Mouse (Mus musculus) MEL-GATA-1-ER (cell line): ENCODE data around the gene Mei4.

ENCODE experiments used
- DNase-seq: peaks from one replicate; pipeline ENCODE4 v3.0.0-alpha.2; 2012; ENCODE audit warnings: low read depth; ENCODE audit errors: extremely low read depth

Gene Mei4

DNA sequence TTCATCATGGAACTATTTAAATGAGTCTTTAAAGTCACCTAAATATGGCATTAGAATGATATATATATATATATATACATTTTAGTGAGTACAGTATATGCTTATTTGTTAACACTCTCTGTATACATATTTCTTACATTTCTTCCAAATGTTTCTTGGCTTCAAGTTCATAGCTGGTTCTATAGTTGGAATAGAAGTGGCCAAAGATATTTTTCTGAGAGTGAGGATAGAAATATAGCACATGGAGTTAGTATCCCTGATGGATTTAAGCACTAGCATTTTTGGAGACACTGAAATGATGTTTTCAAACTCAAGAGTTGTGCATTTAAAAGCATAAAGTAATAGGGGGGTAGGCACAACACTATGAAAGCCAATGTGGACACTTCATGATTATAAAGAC is 272.6 kb downstream of the Mei4 start:
- no peak for DNase-seq

DNA sequence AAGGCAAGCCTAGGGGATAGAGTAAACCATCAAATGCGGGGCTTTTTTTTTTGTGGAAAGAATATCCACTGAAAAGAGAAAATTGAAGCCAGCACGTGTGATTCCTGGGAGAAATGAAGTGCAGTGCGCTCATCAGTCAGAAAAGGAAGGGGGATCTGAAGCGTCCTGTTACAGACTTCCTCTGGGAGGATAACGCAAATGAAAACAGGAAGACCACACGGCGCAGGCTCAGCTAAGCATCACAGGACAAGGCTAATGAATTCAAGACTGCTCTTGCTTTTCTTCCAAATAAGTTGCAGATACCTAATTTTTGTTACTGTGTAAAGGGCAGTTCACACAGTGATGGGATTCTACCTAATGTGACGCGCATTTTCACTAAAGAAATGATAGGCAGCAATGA is 296.7 kb downstream of the Mei4 start:
- no peak for DNase-seq

DNA sequence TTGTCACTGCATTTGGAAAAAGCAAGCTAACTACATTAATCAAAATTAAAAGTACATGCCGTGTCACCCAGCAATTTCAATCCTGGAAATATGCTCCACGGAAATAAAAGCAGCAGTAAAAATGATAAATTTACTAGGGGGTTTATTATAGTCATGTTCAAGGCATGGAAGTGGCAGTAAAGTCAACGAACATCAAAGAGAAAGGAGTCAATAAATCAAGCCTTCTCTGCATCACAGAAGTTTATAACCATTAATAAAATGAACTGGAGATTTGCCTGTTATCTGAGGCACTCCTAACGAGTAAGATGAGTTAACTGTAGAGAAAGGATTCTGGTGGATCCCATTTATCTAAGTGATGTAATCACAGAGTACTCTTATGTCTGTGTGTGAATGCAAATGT is 298.9 kb downstream of the Mei4 start:
- DNase-seq: no peak

DNA sequence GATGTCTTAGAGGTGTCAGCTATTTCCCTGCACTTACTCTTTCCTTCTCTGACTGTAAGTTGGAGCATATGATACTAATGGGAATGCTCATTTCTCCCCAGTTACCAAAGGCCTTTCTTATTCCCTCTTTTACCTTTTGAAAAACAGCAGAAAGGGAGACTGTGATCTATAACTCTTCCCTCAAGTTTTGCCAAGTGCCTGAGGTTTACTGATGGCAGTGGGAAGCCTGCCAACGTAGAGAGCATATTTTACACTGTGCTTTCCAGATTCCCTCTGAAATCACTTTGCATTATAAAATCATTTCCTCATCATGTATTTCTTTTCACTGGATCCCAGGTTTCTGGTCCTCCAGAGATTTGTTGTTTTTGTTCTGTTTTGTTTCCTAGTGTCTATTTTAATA is 354.5 kb downstream of the Mei4 start:
- DNase-seq: no peak

DNA sequence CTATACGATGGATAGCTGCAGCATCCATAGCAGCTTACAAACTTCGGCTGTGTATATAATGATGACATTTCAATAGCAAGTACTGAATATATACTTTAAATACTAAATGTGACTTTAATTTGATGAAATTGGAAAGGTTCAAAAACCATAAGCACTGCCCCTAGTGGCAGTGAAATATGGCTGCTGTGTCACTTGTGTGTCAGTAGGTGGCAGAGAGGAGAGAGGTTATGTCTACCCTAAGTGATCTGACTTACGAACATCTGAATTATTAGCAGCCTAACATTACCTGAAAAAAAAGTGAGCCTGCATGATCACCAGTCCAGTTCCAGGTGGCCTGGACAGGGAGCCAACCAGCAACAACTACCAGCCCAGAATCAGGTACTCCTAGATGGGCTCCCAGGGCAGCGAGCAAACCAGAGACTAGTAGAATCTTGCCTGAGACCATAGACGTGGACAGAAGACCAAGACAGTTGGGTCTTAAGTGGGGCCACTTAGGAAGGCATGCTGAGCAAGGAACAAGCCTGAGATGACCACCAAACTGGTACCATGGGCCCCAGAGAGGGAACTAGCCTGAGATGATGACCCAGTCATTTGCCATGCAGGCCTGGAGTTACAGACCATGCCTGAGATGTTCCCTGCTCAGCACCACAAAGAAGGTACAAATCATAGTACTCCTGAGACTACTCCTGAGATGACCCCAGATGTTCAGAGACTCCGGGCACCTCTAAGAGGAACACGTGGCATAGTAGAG is 384.4 kb downstream of the Mei4 start:
- DNase-seq: no peak
